Mouse (Mus musculus): ENCODE measurements around the gene 1700019N19Rik. TPM values are rescaled to one million over a fixed set of nuclear protein-coding genes. Genes with fewer than 3 reads are reported as not detected.
A peak's percentile ranks its signal among the peaks of the same experiment; 100 is the strongest.

The 1700019N19Rik gene
- polyA plus RNA-seq (2012; rRNA removed): 0.15 and 0.30 TPM in 2 replicates

DNA sequence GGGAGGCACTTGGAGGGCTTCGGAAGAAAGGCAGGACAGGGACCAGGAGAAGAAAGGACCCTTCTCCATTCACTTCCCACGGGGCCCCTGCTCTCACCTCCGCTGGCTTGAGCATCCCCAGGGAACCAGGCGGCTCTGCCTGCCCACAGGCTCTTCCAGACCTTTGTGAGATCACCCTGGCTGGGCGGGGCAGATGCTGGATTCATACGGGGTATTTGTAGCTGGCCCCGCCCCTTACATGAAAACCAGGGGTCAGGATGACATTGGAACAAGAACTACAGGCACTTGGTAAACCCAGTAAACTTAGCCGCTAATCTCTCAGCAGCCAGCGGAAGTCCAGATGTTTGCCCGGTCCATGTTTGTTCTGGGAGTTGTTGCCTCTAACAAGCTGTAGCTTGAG lies at the start of gene 1700019N19Rik:
Gene 1700019N19Rik (minus strand): TSS at position 178 of the 400 bp plus-strand sequence.
- Histone ChIP-seq H3K27ac (ENCODE audit: insufficient read depth, low read length) (no peak within 1 kb of the TSS), H3K4me3 (ENCODE audit: insufficient read depth, low read length) (no peak within 1 kb of the TSS), H3K4me1 (ENCODE audit: control insufficient read depth, insufficient read depth, low read length) (peaks cover 1% of the 10 kb centered on the region; the same call in 1 of the 2 replicates)
- no peak for TF ChIP-seq POLR2A (IDR thresholded peaks at IDR 0.05; ENCODE audit: extremely low read depth, insufficient read depth, low read length)
- TF ChIP-seq CTCF (IDR thresholded peaks at IDR 0.05; ENCODE audit: extremely low read depth, insufficient read depth, low read length): no peak

DNA sequence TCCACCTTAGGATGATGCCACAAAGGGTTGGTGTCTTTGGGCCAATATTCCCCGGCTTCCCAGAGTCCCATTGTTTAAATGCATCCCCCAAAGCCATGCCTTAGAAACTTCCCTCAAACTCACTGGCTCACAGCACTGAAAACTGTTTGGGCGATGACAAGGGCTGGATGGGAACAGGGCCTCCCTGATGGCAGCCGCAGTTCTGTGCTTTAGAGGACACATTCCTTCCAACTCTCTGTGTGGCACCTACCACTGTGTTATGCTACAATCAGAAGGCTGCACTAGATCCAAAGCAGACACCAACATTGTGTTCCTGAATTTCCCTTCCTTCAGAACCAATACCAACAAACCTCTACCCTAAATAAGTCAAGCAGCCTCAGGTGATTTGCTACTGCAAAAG lies 49.3 kb upstream of the 1700019N19Rik start:
- H3K4me3 ChIP-seq (ENCODE audit: insufficient read depth, low read length): no peak overlapping the region
- TF ChIP-seq CTCF (IDR thresholded peaks at IDR 0.05; ENCODE audit: extremely low read depth, insufficient read depth, low read length): no peak
- no peak for TF ChIP-seq POLR2A (IDR thresholded peaks at IDR 0.05; ENCODE audit: extremely low read depth, insufficient read depth, low read length)
- peaks cover 16% of the 10 kb centered on the region for H3K4me1 ChIP-seq (ENCODE audit: control insufficient read depth, insufficient read depth, low read length)
- H3K27ac ChIP-seq (ENCODE audit: insufficient read depth, low read length): no peak overlapping the region

- peaks cover 18% of the 10 kb centered on the region for H3K4me1 ChIP-seq (ENCODE audit: control insufficient read depth, insufficient read depth, low read length)
- no peak overlapping the region for H3K4me3 ChIP-seq (ENCODE audit: insufficient read depth, low read length)
- H3K27ac ChIP-seq (ENCODE audit: insufficient read depth, low read length): no peak overlapping the region
- no peak for TF ChIP-seq CTCF (IDR thresholded peaks at IDR 0.05; ENCODE audit: extremely low read depth, insufficient read depth, low read length)
- TF ChIP-seq POLR2A (IDR thresholded peaks at IDR 0.05; ENCODE audit: extremely low read depth, insufficient read depth, low read length): no peak
Measured at GRCm38 (mm10) chr19:58840721-58841271, 46.5 kb upstream of the 1700019N19Rik start.

GRCm38 (mm10) chr19:58839806-58840205 lies 45.5 kb upstream of the 1700019N19Rik start:
- Histone ChIP-seq H3K27ac (ENCODE audit: insufficient read depth, low read length) (no peak overlapping the region), H3K4me3 (ENCODE audit: insufficient read depth, low read length) (no peak overlapping the region), H3K4me1 (ENCODE audit: control insufficient read depth, insufficient read depth, low read length) (peaks cover 18% of the 10 kb centered on the region)
- TF ChIP-seq CTCF (IDR thresholded peaks at IDR 0.05; ENCODE audit: extremely low read depth, insufficient read depth, low read length) (no peak), POLR2A (IDR thresholded peaks at IDR 0.05; ENCODE audit: extremely low read depth, insufficient read depth, low read length) (no peak)

- TF ChIP-seq POLR2A (IDR thresholded peaks at IDR 0.05; ENCODE audit: extremely low read depth, insufficient read depth, low read length) (no peak), CTCF (IDR thresholded peaks at IDR 0.05; ENCODE audit: extremely low read depth, insufficient read depth, low read length) (no peak)
- H3K4me3 ChIP-seq (ENCODE audit: insufficient read depth, low read length): no peak overlapping the region
- no peak overlapping the region for H3K27ac ChIP-seq (ENCODE audit: insufficient read depth, low read length)
- peaks cover 18% of the 10 kb centered on the region for H3K4me1 ChIP-seq (ENCODE audit: control insufficient read depth, insufficient read depth, low read length)
Measured at GRCm38 (mm10) chr19:58839345-58839744, 45.1 kb upstream of the 1700019N19Rik start.

- TF ChIP-seq CTCF (IDR thresholded peaks at IDR 0.05; ENCODE audit: extremely low read depth, insufficient read depth, low read length) (no peak), POLR2A (IDR thresholded peaks at IDR 0.05; ENCODE audit: extremely low read depth, insufficient read depth, low read length) (no peak)
- H3K4me1 ChIP-seq (ENCODE audit: control insufficient read depth, insufficient read depth, low read length): peaks cover 18% of the 10 kb centered on the region
- H3K27ac ChIP-seq (ENCODE audit: insufficient read depth, low read length): no peak overlapping the region
- no peak overlapping the region for H3K4me3 ChIP-seq (ENCODE audit: insufficient read depth, low read length)
Measured at GRCm38 (mm10) chr19:58838706-58839105, 44.4 kb upstream of the 1700019N19Rik start.

GRCm38 (mm10) chr19:58833639-58834180 lies 39.4 kb upstream of the 1700019N19Rik start:
- peaks cover 15% of the 10 kb centered on the region for H3K4me1 ChIP-seq (ENCODE audit: control insufficient read depth, insufficient read depth, low read length)
- no peak overlapping the region for H3K4me3 ChIP-seq (ENCODE audit: insufficient read depth, low read length)
- TF ChIP-seq CTCF (IDR thresholded peaks at IDR 0.05; ENCODE audit: extremely low read depth, insufficient read depth, low read length) (no peak), POLR2A (IDR thresholded peaks at IDR 0.05; ENCODE audit: extremely low read depth, insufficient read depth, low read length) (no peak)
- no peak overlapping the region for H3K27ac ChIP-seq (ENCODE audit: insufficient read depth, low read length)

- no peak overlapping the region for H3K27ac ChIP-seq (ENCODE audit: insufficient read depth, low read length)
- H3K4me1 ChIP-seq (ENCODE audit: control insufficient read depth, insufficient read depth, low read length): peaks cover 18% of the 10 kb centered on the region
- no peak for TF ChIP-seq CTCF (IDR thresholded peaks at IDR 0.05; ENCODE audit: extremely low read depth, insufficient read depth, low read length)
- TF ChIP-seq POLR2A (IDR thresholded peaks at IDR 0.05; ENCODE audit: extremely low read depth, insufficient read depth, low read length): no peak
- H3K4me3 ChIP-seq (ENCODE audit: insufficient read depth, low read length): no peak overlapping the region
Measured at GRCm38 (mm10) chr19:58832988-58833387, 38.7 kb upstream of the 1700019N19Rik start.

DNA sequence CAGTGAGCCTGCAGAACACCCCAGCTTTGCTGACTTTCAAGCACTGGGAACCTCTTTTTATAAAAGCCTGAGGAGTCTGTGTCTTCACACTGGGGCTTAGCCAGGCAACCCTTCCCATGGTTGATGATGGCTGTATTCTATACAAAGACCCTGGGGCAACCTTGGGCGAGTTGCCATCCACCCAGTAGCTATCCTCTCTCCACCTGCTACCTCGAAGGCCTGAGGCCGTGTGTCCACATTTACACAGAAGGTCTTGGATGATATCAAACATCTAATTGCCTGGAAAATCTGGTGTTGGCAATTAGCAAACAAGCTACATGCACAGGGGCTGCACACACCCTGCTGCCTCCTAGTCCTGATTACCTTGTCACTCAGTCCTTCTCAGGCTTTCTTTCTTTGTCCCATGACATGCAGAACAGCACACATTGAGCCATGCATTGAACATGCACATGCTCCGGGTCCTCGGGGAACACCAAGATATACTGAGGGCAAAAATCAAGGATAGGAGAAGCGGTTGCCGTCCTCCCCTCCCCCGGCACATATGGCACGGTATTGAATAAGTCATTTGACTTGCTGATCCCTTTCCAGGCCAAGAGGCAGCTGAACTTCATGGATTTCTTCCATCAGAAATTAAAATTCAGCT lies 37.1 kb upstream of the 1700019N19Rik start:
- Histone ChIP-seq H3K4me1 (ENCODE audit: control insufficient read depth, insufficient read depth, low read length) (peaks cover 20% of the 10 kb centered on the region), H3K4me3 (ENCODE audit: insufficient read depth, low read length) (no peak overlapping the region), H3K27ac (ENCODE audit: insufficient read depth, low read length) (no peak overlapping the region)
- TF ChIP-seq CTCF (IDR thresholded peaks at IDR 0.05; ENCODE audit: extremely low read depth, insufficient read depth, low read length) (no peak), POLR2A (IDR thresholded peaks at IDR 0.05; ENCODE audit: extremely low read depth, insufficient read depth, low read length) (no peak)

GRCm38 (mm10) chr19:58830182-58830581 lies 35.9 kb upstream of the 1700019N19Rik start:
- H3K4me3 ChIP-seq (ENCODE audit: insufficient read depth, low read length): no peak overlapping the region
- peak overlapping the region; percentile 66 for H3K27ac ChIP-seq (ENCODE audit: insufficient read depth, low read length)
- H3K4me1 ChIP-seq (ENCODE audit: control insufficient read depth, insufficient read depth, low read length): peaks cover 20% of the 10 kb centered on the region
- no peak for TF ChIP-seq POLR2A (IDR thresholded peaks at IDR 0.05; ENCODE audit: extremely low read depth, insufficient read depth, low read length)
- TF ChIP-seq CTCF (IDR thresholded peaks at IDR 0.05; ENCODE audit: extremely low read depth, insufficient read depth, low read length): no peak

All from cortical plate, adult 2 months (tissue).